Mouse (Mus musculus) ovary, postnatal 36 days (tissue): ENCODE measurements around the gene Them7.

Source experiments
- DNase-seq: peaks from one replicate; pipeline ENCODE4 v3.0.0; 2022; ENCODE audit warnings: low spot score, mixed read lengths

The Them7 gene

GRCm38 (mm10) chr2:105235380-105236115, 11.4 kb downstream of the Them7 start:
- no peak for DNase-seq

- DNase-seq, result no peak
Measured at GRCm38 (mm10) chr2:105237424-105237823, 13.3 kb downstream of the Them7 start.

GRCm38 (mm10) chr2:105237841-105238240, 13.7 kb downstream of the Them7 start:
- no peak for DNase-seq

GRCm38 (mm10) chr2:105238775-105239174, 14.7 kb downstream of the Them7 start:
- DNase-seq, result no peak

- DNase-seq, result no peak
Measured at GRCm38 (mm10) chr2:105240631-105241030, 16.5 kb downstream of the Them7 start.

- no peak for DNase-seq
Measured at GRCm38 (mm10) chr2:105242940-105243339, 18.8 kb downstream of the Them7 start.

- DNase-seq, result no peak
Measured at GRCm38 (mm10) chr2:105244733-105245132, 20.6 kb downstream of the Them7 start.

- DNase-seq, result no peak
Measured at GRCm38 (mm10) chr2:105251978-105252377, 27.9 kb downstream of the Them7 start.

GRCm38 (mm10) chr2:105252824-105253223, 28.7 kb downstream of the Them7 start:
- no peak for DNase-seq

- DNase-seq, result no peak
Measured at GRCm38 (mm10) chr2:105255457-105255856, 31.3 kb downstream of the Them7 start.

GRCm38 (mm10) chr2:105256427-105257071, 32.4 kb downstream of the Them7 start:
- no peak for DNase-seq

GRCm38 (mm10) chr2:105257376-105257775, 33.3 kb downstream of the Them7 start:
- no peak for DNase-seq

- no peak for DNase-seq
Measured at GRCm38 (mm10) chr2:105261335-105261734, 37.2 kb downstream of the Them7 start.

GRCm38 (mm10) chr2:105263219-105263618, 39.1 kb downstream of the Them7 start:
- no peak for DNase-seq

GRCm38 (mm10) chr2:105282407-105283077, 58.4 kb downstream of the Them7 start:
- no peak for DNase-seq

GRCm38 (mm10) chr2:105283811-105284210, 59.7 kb downstream of the Them7 start:
- DNase-seq, result no peak

GRCm38 (mm10) chr2:105284855-105285254, 60.7 kb downstream of the Them7 start:
- DNase-seq, result no peak

GRCm38 (mm10) chr2:105295823-105296222, 71.7 kb downstream of the Them7 start:
- DNase-seq, result no peak

- DNase-seq, result no peak
Measured at GRCm38 (mm10) chr2:105298888-105299287, 74.8 kb downstream of the Them7 start.

GRCm38 (mm10) chr2:105301082-105301481, 77.0 kb downstream of the Them7 start:
- DNase-seq, result no peak

- DNase-seq, result no peak
Measured at GRCm38 (mm10) chr2:105301531-105301930, 77.4 kb downstream of the Them7 start.

- no peak for DNase-seq
Measured at GRCm38 (mm10) chr2:105303962-105304514, 79.9 kb downstream of the Them7 start.

- DNase-seq, result no peak
Measured at GRCm38 (mm10) chr2:105305876-105306275, 81.8 kb downstream of the Them7 start.
